Mouse (Mus musculus): ENCODE results near the gene Blvra. TPM values are rescaled to one million over a fixed set of nuclear protein-coding genes. Genes with fewer than 3 reads are reported as not detected.
"Not testable (repeated sequence)": the region's sequence is repeated elsewhere in the genome, so short reads cannot be mapped to it uniquely, and the experiment has no call there.

Gene Blvra
- polyA plus RNA-seq, 1 experiment from 2014 or later = 51.6 TPM

GRCm38 (mm10) chr2:127079066-127079465 lies 8.6 kb downstream of the Blvra start:
- not testable (repeated sequence) for ATAC-seq (ENCODE audit: low read depth); H3K4me3 ChIP-seq (ENCODE audit: low read length); H3K27me3 ChIP-seq (ENCODE audit: control insufficient read depth, insufficient read depth, low read depth, low read length); H3K27ac ChIP-seq (ENCODE audit: low read length); H3K9me3 ChIP-seq (ENCODE audit: control insufficient read depth, low read length); H3K4me1 ChIP-seq (replicated peaks; ENCODE audit: control insufficient read depth, insufficient read depth, low read length); H3K9ac ChIP-seq (ENCODE audit: low read length); H3K36me3 ChIP-seq (ENCODE audit: control insufficient read depth, insufficient read depth, low read length); H3K4me2 ChIP-seq (ENCODE audit: low read depth, low read length)
- 43% methylated on average over 2 of the region's 2 CpGs for WGBS

- Histone ChIP-seq H3K27ac (ENCODE audit: low read length) (no peak overlapping the region), H3K4me1 (replicated peaks; ENCODE audit: control insufficient read depth, insufficient read depth, low read length) (no peaks in the 10 kb centered on the region)
- ATAC-seq (ENCODE audit: low read depth) = no peak
Measured at GRCm38 (mm10) chr2:127079881-127080590, 9.6 kb downstream of the Blvra start.

GRCm38 (mm10) chr2:127080591-127081218 lies 10.2 kb downstream of the Blvra start:
- 85% methylated on average over 11 of the region's 11 CpGs for WGBS

More at GRCm38 (mm10) chr2:127079881-127080590, 9.6 kb downstream of the Blvra start:
- Histone ChIP-seq H3K4me3 (ENCODE audit: low read length) (no peak overlapping the region), H3K27me3 (ENCODE audit: control insufficient read depth, insufficient read depth, low read depth, low read length) (no peaks in the 10 kb centered on the region), H3K9me3 (ENCODE audit: control insufficient read depth, low read length) (no peaks in the 10 kb centered on the region), H3K36me3 (ENCODE audit: control insufficient read depth, insufficient read depth, low read length) (no peaks in the 10 kb centered on the region), H3K4me2 (ENCODE audit: low read depth, low read length) (no peak overlapping the region), H3K9ac (ENCODE audit: low read length) (no peak overlapping the region)
- WGBS = 85% methylated on average over 11 of the region's 11 CpGs

GRCm38 (mm10) chr2:127086235-127086634 lies 15.8 kb downstream of the Blvra start:
- 78% methylated on average over 5 of the region's 5 CpGs for WGBS
- no peaks in the 10 kb centered on the region for H3K36me3 ChIP-seq (ENCODE audit: control insufficient read depth, insufficient read depth, low read length)

More at GRCm38 (mm10) chr2:127080591-127081218, 10.2 kb downstream of the Blvra start:
- Histone ChIP-seq H3K9me3 (ENCODE audit: control insufficient read depth, low read length) (no peaks in the 10 kb centered on the region), H3K4me3 (ENCODE audit: low read length) (no peak overlapping the region), H3K27me3 (ENCODE audit: control insufficient read depth, insufficient read depth, low read depth, low read length) (no peaks in the 10 kb centered on the region), H3K4me2 (ENCODE audit: low read depth, low read length) (no peak overlapping the region), H3K4me1 (replicated peaks; ENCODE audit: control insufficient read depth, insufficient read depth, low read length) (no peaks in the 10 kb centered on the region), H3K27ac (ENCODE audit: low read length) (no peak overlapping the region), H3K36me3 (ENCODE audit: control insufficient read depth, insufficient read depth, low read length) (no peaks in the 10 kb centered on the region), H3K9ac (ENCODE audit: low read length) (no peak overlapping the region)
- no peak for ATAC-seq (ENCODE audit: low read depth)

GRCm38 (mm10) chr2:127090151-127090550 lies 19.7 kb downstream of the Blvra start:
- H3K4me1 ChIP-seq (replicated peaks; ENCODE audit: control insufficient read depth, insufficient read depth, low read length); H3K36me3 ChIP-seq (ENCODE audit: control insufficient read depth, insufficient read depth, low read length); H3K27me3 ChIP-seq (ENCODE audit: control insufficient read depth, insufficient read depth, low read depth, low read length); H3K4me3 ChIP-seq (ENCODE audit: low read length); H3K27ac ChIP-seq (ENCODE audit: low read length); H3K9me3 ChIP-seq (ENCODE audit: control insufficient read depth, low read length); H3K4me2 ChIP-seq (ENCODE audit: low read depth, low read length); H3K9ac ChIP-seq (ENCODE audit: low read length); ATAC-seq (ENCODE audit: low read depth): not testable (repeated sequence)

More at GRCm38 (mm10) chr2:127086235-127086634, 15.8 kb downstream of the Blvra start:
- Histone ChIP-seq H3K9me3 (ENCODE audit: control insufficient read depth, low read length) (no peaks in the 10 kb centered on the region), H3K9ac (ENCODE audit: low read length) (no peak overlapping the region), H3K4me1 (replicated peaks; ENCODE audit: control insufficient read depth, insufficient read depth, low read length) (no peaks in the 10 kb centered on the region), H3K4me3 (ENCODE audit: low read length) (no peak overlapping the region), H3K27ac (ENCODE audit: low read length) (no peak overlapping the region), H3K4me2 (ENCODE audit: low read depth, low read length) (no peak overlapping the region), H3K27me3 (ENCODE audit: control insufficient read depth, insufficient read depth, low read depth, low read length) (no peaks in the 10 kb centered on the region)
- ATAC-seq (ENCODE audit: low read depth) = no peak

GRCm38 (mm10) chr2:127092000-127092399 lies 21.5 kb downstream of the Blvra start:
- H3K27ac ChIP-seq (ENCODE audit: low read length) = no peak overlapping the region
- peaks cover 3% of the 10 kb centered on the region; the same call in 1 of the 2 replicates for H3K36me3 ChIP-seq (ENCODE audit: control insufficient read depth, insufficient read depth, low read length)
- ATAC-seq (ENCODE audit: low read depth) = no peak
- H3K4me2 ChIP-seq (ENCODE audit: low read depth, low read length) = no peak overlapping the region
- no peak overlapping the region for H3K9ac ChIP-seq (ENCODE audit: low read length)
- H3K4me3 ChIP-seq (ENCODE audit: low read length) = no peak overlapping the region
- H3K4me1 ChIP-seq (replicated peaks; ENCODE audit: control insufficient read depth, insufficient read depth, low read length) = no peaks in the 10 kb centered on the region
- H3K27me3 ChIP-seq (ENCODE audit: control insufficient read depth, insufficient read depth, low read depth, low read length) = no peaks in the 10 kb centered on the region
- 59% methylated on average over 8 of the region's 8 CpGs for WGBS
- no peaks in the 10 kb centered on the region for H3K9me3 ChIP-seq (ENCODE audit: control insufficient read depth, low read length)

- 88% methylated on average over 4 of the region's 4 CpGs for WGBS
- Histone ChIP-seq H3K9ac (ENCODE audit: low read length) (no peak overlapping the region), H3K27me3 (ENCODE audit: control insufficient read depth, insufficient read depth, low read depth, low read length) (no peaks in the 10 kb centered on the region)
Measured at GRCm38 (mm10) chr2:127108986-127109385, 38.5 kb downstream of the Blvra start.

GRCm38 (mm10) chr2:127121591-127122235 lies 51.2 kb downstream of the Blvra start:
- 80% methylated on average over 8 of the region's 8 CpGs for WGBS
- Histone ChIP-seq H3K4me2 (ENCODE audit: low read depth, low read length) (0 out of 2 replicates have a peak overlapping the region, but pooled peaks have one; percentile 14), H3K9me3 (ENCODE audit: control insufficient read depth, low read length) (no peaks in the 10 kb centered on the region), H3K27me3 (ENCODE audit: control insufficient read depth, insufficient read depth, low read depth, low read length) (no peaks in the 10 kb centered on the region), H3K36me3 (ENCODE audit: control insufficient read depth, insufficient read depth, low read length) (peaks cover 68% of the 10 kb centered on the region), H3K9ac (ENCODE audit: low read length) (no peak overlapping the region), H3K27ac (ENCODE audit: low read length) (peak overlapping the region; percentile 80), H3K4me1 (replicated peaks; ENCODE audit: control insufficient read depth, insufficient read depth, low read length) (no peaks in the 10 kb centered on the region), H3K4me3 (ENCODE audit: low read length) (no peak overlapping the region)
- peak; percentile 84 for ATAC-seq (ENCODE audit: low read depth)

More at GRCm38 (mm10) chr2:127108986-127109385, 38.5 kb downstream of the Blvra start:
- Histone ChIP-seq H3K9me3 (ENCODE audit: control insufficient read depth, low read length) (no peaks in the 10 kb centered on the region), H3K27ac (ENCODE audit: low read length) (no peak overlapping the region), H3K4me2 (ENCODE audit: low read depth, low read length) (no peak overlapping the region), H3K36me3 (ENCODE audit: control insufficient read depth, insufficient read depth, low read length) (peaks cover 62% of the 10 kb centered on the region), H3K4me1 (replicated peaks; ENCODE audit: control insufficient read depth, insufficient read depth, low read length) (no peaks in the 10 kb centered on the region), H3K4me3 (ENCODE audit: low read length) (no peak overlapping the region)
- no peak for ATAC-seq (ENCODE audit: low read depth)

- Histone ChIP-seq H3K9me3 (ENCODE audit: control insufficient read depth, low read length) (no peaks in the 10 kb centered on the region), H3K36me3 (ENCODE audit: control insufficient read depth, insufficient read depth, low read length) (peaks cover 23% of the 10 kb centered on the region), H3K27ac (ENCODE audit: low read length) (no peak overlapping the region), H3K4me1 (replicated peaks; ENCODE audit: control insufficient read depth, insufficient read depth, low read length) (peaks cover 21% of the 10 kb centered on the region), H3K4me3 (ENCODE audit: low read length) (no peak overlapping the region), H3K9ac (ENCODE audit: low read length) (no peak overlapping the region), H3K4me2 (ENCODE audit: low read depth, low read length) (no peak overlapping the region), H3K27me3 (ENCODE audit: control insufficient read depth, insufficient read depth, low read depth, low read length) (no peaks in the 10 kb centered on the region)
- 76% methylated on average over 5 of the region's 5 CpGs for WGBS
- no peak for ATAC-seq (ENCODE audit: low read depth)
Measured at GRCm38 (mm10) chr2:127128926-127129325, 58.5 kb downstream of the Blvra start.

All from lung, embryonic 16.5 days (tissue).